Mouse (Mus musculus): ENCODE measurements around the gene Ccdc97. TPM values are rescaled to one million over a fixed set of nuclear protein-coding genes. Genes with fewer than 3 reads are reported as not detected.

Gene Ccdc97
- total RNA-seq, 2 experiments from 2014 or later: 61.8 to 70.1 TPM

DNA sequence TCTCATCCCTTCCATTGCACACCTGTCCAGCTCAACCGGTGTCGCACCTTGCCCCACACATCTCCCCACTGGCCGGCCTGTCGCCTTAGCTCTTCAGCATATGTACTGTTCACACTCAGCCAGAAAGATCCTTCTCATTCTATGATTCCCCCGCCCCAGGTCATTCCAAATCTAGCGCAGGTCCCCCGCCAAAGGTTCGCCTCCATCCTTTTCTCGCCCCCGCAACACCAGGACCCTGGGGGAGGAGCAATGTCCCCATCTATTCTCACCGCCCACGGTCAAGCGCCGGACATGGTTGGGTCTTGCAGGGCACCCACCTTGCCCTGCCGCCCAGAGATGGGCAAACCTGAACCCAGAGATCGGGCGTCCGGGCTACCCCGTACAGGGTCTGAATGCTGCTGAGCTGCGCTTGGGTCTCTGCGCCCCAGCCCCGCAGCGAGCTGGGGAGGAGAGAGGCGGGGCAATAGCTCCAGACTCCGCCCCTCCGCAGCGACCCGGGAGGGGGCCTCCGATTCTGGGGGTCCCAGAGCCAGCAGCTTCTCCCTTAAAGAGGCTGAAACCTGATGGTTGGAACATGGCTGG, 44.1 kb downstream of the Ccdc97 start, which contains the start of gene Tmem91:
Gene Tmem91 (minus strand): TSS at position 448 of the 582 bp plus-strand sequence.
- DNase-seq (ENCODE audit: low spot score in 2 of 2): no peak
- intact Hi-C loops (cut with DNase I): no loop called here

DNA sequence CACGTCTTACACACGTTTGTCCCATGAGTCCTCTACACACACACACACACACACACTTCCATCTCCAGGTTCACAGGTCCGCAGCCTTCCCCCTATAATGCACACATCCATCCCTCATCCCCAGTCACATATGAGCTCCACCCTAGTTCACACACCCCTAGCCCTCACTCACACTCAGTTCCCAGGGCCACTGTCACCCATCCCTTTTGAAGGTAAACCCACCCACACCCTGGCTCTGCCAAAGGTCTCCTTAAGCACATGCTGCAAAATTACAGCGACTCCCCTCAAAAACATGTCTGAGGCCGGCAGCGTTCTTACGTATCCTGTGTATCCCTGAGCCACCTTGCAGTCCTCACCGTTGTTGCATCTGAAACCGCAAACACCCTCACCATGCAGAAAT, 44.6 kb downstream of the Ccdc97 start:
- DNase-seq (ENCODE audit: low spot score in 2 of 2): no peak
- intact Hi-C loops (cut with DNase I): no loop called here

DNA sequence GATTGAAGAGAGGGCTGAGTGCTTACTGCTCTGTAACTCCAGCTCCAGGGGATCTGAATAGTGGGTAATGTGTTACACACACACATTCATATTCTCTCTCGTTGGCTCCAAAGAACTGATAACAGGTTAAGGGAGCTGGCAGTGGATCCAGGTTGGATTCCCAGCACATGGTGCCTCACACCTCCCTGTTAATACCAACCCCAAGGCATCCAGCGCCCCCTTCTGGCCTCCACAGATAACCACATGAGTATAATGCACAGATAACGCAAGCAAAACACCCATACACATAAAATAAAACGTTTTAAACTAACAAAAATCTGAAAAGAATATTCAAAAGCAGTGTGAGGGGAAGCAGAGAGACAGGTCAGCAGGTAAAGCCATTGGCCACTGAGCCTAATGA, 46.4 kb downstream of the Ccdc97 start:
- no peak for DNase-seq (ENCODE audit: low spot score in 2 of 2)
- intact Hi-C loops (cut with DNase I): no loop called here

DNA sequence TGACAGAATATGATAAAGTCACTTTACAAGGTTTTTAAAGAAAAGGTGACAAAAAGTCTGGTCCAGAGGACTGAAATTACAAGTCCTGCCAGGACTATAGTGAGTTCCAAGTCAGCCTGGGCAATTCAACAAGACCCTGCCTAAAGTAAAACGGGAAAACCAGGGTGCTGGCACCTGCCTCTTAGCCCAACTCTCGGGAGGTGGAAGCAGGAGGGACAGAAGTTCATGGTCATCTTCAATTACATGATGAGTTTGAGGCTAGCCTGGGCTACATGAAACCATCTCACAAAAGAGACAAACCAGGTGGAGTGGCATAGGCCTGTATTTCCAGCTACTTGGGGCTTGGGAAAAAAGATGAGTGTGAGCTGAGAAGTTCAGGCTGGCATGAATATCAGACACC, 47.2 kb downstream of the Ccdc97 start:
- DNase-seq (ENCODE audit: low spot score in 2 of 2): no peak
- intact Hi-C loops (cut with DNase I): no loop called here

DNA sequence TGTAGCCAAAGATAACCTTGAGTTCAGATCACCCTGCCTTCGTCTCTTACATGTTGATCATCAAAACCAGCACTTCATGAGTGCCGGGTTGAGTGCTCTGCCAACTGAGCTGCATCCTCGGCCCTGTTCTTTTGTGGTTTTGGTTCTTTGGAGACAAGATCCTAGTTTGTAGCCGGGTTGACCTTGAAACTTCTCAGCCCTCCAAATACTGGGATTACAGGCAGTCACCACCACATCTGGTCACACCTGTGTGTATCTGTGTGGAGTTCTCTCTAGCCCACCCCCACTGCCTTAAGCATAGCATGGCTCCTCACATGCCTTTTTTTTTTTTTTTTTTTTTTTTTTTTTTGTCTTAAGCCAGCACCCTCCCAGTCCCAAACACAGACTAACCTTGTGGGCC, 48.8 kb downstream of the Ccdc97 start:
- intact Hi-C loops (cut with DNase I): no loop called here

DNA sequence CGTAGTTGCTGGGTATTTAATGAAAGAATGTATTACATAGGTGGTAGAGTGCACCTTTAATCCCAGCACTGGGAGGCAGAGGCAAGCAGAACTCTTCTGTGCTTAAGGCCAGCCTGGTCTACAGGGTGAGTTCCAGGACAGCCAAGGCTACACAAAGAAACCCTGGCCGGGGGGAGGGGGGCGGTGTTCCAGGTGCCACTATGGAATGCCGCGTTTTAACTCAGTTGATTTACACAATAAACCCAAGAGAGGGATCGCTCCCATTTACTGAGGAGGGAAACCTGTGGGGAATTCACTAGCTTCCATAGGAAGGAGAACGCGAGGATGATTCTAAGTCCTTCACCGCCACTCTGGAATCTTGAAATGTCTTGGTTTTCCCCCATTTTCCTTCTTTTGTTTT, 49.3 kb downstream of the Ccdc97 start:
- intact Hi-C loops (cut with DNase I): no loop called here
- DNase-seq (ENCODE audit: low spot score in 2 of 2): no peak

More for the DNA sequence above, 48.8 kb downstream of the Ccdc97 start:
- DNase-seq (ENCODE audit: low spot score in 2 of 2): no peak

DNA sequence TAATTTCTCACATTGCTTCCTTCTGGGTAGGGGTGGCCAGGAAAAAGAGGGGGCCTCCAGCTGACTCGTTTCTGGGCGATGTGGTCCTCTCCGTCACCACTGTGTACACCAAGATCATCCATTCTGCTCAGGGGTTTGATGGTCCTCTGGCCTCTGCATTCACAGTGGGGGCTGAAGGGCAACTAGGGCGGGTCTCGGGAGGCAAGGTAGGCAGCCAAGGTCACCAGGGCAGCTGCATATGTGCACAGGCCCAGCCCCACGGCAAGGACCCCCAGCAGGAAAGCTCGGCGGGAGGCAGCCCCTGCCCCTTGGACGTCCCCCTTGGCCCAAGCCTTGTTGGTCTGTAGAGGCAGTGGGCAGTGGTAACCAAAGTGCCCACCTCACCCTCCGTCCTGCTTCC, 49.7 kb downstream of the Ccdc97 start:
- DNase-seq (ENCODE audit: low spot score in 2 of 2): no peak
- intact Hi-C loops (cut with DNase I): no loop called here

DNA sequence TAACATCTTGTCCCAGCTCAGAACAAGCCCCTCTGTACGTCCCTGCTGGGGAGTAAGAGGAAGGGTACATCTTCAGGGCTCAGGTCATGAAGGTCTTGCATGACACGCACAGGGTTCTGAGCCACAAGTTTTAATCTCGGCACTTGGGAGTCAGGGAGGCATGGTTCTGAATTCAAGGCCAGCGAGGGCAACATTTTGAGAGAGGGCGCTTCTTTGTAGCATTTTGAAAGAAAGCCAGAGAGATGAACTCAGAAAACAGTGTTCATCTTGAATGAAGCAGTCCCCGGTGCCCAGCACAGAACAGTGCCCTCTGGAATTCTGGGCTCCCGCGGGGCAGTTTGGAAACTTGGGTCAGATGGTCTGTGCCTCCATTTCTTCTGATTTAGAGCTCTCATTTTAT, 52.5 kb downstream of the Ccdc97 start:
- DNase-seq (ENCODE audit: low spot score in 2 of 2): no peak
- intact Hi-C loops (cut with DNase I): no loop called here

Other genes starting within 250 kb of the Ccdc97 start
- 1 to 10 TPM; 2.2 to 2.7 TPM for gene Ceacam1, start 241.5 kb downstream of the Ccdc97 start, total RNA-seq (2021)
- under 1 TPM; 0.30 TPM for gene Ceacam2, start 179.2 kb downstream of the Ccdc97 start, total RNA-seq (2021)
- gene Erich4, start 103.2 kb downstream of the Ccdc97 start, total RNA-seq (2021): not detected
- gene Dmac2, start 99.7 kb downstream of the Ccdc97 start, total RNA-seq (2021): 10 to 100 TPM; 45.7 to 45.9 TPM
- gene B3gnt8, start 92.4 kb downstream of the Ccdc97 start, total RNA-seq (2021): under 1 TPM; 0.34 to 0.82 TPM
- 10 to 100 TPM; 31.8 to 33.8 TPM for gene Bckdha, start 60.1 kb downstream of the Ccdc97 start, total RNA-seq (2021)
- gene Exosc5, start 59.9 kb downstream of the Ccdc97 start, total RNA-seq (2021): 10 to 100 TPM; 24.0 to 24.4 TPM
- gene Tmem91, start 43.9 kb downstream of the Ccdc97 start, total RNA-seq (2021): 10 to 100 TPM; 33.1 to 36.3 TPM
- gene B9d2, start 38.3 kb downstream of the Ccdc97 start, total RNA-seq (2021): 10 to 100 TPM; 23.5 to 24.9 TPM
- 1 to 10 TPM; 9.3 to 9.4 TPM for gene Tgfb1, start 32.1 kb downstream of the Ccdc97 start, total RNA-seq (2021)
- gene Hnrnpul1, start 35.7 kb upstream of the Ccdc97 start, total RNA-seq (2021): 100 to 1,000 TPM in 1 of 2 experiments, 10 to 100 TPM in 1; 98.4 to 105 TPM
- gene Axl, start 69.6 kb upstream of the Ccdc97 start, total RNA-seq (2021): 10 to 100 TPM; 33.6 to 37.2 TPM
- gene Cyp2s1, start 97.8 kb upstream of the Ccdc97 start, total RNA-seq (2021): 1 to 10 TPM; 1.6 to 4.9 TPM
- gene Cyp2b10, start 178.5 kb upstream of the Ccdc97 start, total RNA-seq (2021): under 1 TPM; 0.23 to 0.48 TPM

Measured in left cerebral cortex, postnatal 25 days (tissue).